Mouse (Mus musculus) embryonic fibroblast, embryonic 13.5 days (primary cell): ENCODE measurements at regions not wholly inside any gene's neighbourhood (a gene's known extent, or its start where the extent isn't known, plus 50 kb on each side); places are given as distances from the start of the nearest gene placed in this dataset.

Experiments
- CTCF ChIP-seq: IDR thresholded peaks from 2 replicates; pipeline ENCODE4 v1.5.1; 2011; ENCODE audit warnings: mild to moderate bottlenecking, control low read depth, low read length, moderate library complexity, borderline replicate concordance; ENCODE audit not compliant: insufficient read depth
- POLR2A ChIP-seq: IDR thresholded peaks from 2 replicates; pipeline ENCODE4 v1.6.1; 2011; ENCODE audit warnings: low read depth, mild to moderate bottlenecking, control low read depth, low read length, moderate library complexity

- no peak for TF ChIP-seq CTCF
- TF ChIP-seq POLR2A, result no peak
Measured at GRCm38 (mm10) chr10:91437917-91438316, 256.8 kb upstream of the Tmpo start.
